Mouse (Mus musculus) hindbrain, embryonic 14.5 days (tissue): ENCODE results near the gene Nap1l3. TPM values are rescaled to one million over a fixed set of nuclear protein-coding genes. Genes with fewer than 3 reads are reported as not detected.

Experiments used
- ATAC-seq: fragments of 200-750 bp; cut with Nextera tagmentation; 2 replicates; pipeline ENCODE4 v1.8.0; 2017; ENCODE audit warnings: moderate number of reproducible peaks, mild to moderate bottlenecking, moderate TSS enrichment, moderate library complexity; ENCODE audit not compliant: low FRiP score
- DNase-seq: peaks from one replicate; pipeline ENCODE4 v3.0.0-alpha.2; 2015; ENCODE audit warnings: low spot score
- H3K27ac ChIP-seq: fragments of 300-500 bp; sonication (generic); 2 replicates; pipeline ENCODE4 v1.5.1; 2014; ENCODE audit warnings: mild to moderate bottlenecking, moderate library complexity
- H3K27me3 ChIP-seq: fragments of 300-500 bp; sonication (generic); 2 replicates; pipeline ENCODE4 v1.6.1; 2014; ENCODE audit warnings: mild to moderate bottlenecking, low read length, mixed read lengths; ENCODE audit not compliant: control insufficient read depth, insufficient read depth
- H3K36me3 ChIP-seq: fragments of 300-500 bp; sonication (generic); replicated peaks from 2 replicates; pipeline ENCODE4 v1.6.1; 2014; ENCODE audit not compliant: control insufficient read depth, insufficient read depth
- H3K4me1 ChIP-seq: fragments of 300-500 bp; sonication (generic); replicated peaks from 2 replicates; pipeline ENCODE4 v1.6.1; 2014; ENCODE audit warnings: antibody characterized with exemption, low read length, mixed read lengths; ENCODE audit not compliant: control insufficient read depth, insufficient read depth
- H3K4me2 ChIP-seq: fragments of 300-500 bp; sonication (generic); replicated peaks from 2 replicates; pipeline ENCODE4 v1.6.1; 2014; ENCODE audit warnings: mild to moderate bottlenecking, moderate library complexity
- H3K4me3 ChIP-seq: fragments of 300-500 bp; sonication (generic); replicated peaks from 2 replicates; pipeline ENCODE4 v1.5.1; 2014; ENCODE audit warnings: mild to moderate bottlenecking, low read length
- H3K9ac ChIP-seq: fragments of 300-500 bp; sonication (generic); 2 replicates; pipeline ENCODE4 v1.6.1; 2014
- H3K9me3 ChIP-seq: fragments of 300-500 bp; sonication (generic); 2 replicates; pipeline ENCODE4 v1.6.1; 2016; ENCODE audit warnings: low read length; ENCODE audit not compliant: control insufficient read depth
- WGBS: fragments of 180-500 bp; shearing (Covaris S2); extraction: QIAGEN DNeasy Blood & Tissue Kit; methylation state at CpG from one replicate; pipeline ENCODE4 v1.1.7; 2014; 5-methylcytosine and 5-hydroxymethylcytosine counted together
- polyA plus RNA-seq: library from polyadenylated mRNA; unstranded; fragments of >200 nt; fragmentation: Nextera tagmentation; extraction: Ambion mirVana; gene quantifications from 2 replicates; pipeline ENCODE4 v1.2.1, GENCODE M21; 2014

Nap1l3 gene
- 71.2 and 86.6 TPM in 2 replicates for polyA plus RNA-seq

DNA sequence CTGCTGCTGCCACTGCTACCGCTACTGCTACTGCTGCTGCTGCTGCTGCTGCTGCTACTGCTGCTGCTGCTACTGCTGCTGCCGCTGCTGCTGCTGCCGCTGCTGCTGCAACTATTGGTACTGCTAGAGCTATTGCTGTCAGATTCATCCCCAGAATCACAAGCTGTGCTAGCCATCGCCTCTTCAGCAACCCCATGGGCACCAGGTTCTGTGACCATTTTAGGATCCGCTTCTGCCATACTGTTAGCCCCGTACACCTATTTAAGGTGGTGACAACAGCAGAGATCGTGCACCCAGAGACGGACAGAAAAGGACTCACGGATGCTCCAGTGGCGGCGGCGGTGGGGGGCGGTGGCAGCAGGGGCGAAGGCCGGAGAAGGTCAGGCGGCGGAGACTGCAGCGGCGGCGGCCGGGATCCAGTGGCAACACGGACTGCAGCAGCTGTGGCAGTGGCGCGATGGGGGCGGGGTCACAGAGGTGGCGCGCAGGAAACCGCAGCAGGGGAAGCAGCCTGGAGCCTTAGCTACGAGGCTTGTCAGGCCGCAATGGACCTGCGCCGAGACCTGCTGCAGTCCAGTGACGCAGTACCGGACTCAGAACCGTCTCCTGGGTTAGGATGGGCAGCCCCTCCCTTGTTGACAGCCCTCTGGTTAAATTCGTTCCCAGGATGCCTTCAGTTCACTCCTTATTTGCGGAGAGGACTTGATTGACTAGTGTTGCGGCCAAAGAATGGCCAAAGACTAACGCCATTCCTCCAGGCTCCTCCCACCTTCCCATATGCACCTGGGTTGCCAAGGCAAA is at the start of gene Nap1l3:
Gene Nap1l3, minus strand, starts transcription at position 621 of the 801 bp plus-strand sequence.
- peak within 1 kb of the TSS; percentile 76 for H3K9ac ChIP-seq
- H3K4me3 ChIP-seq: peak within 1 kb of the TSS; percentile 60
- H3K27ac ChIP-seq: peak within 1 kb of the TSS; percentile 90
- no peaks in the 10 kb centered on the region for H3K9me3 ChIP-seq
- H3K36me3 ChIP-seq: no peaks in the 10 kb centered on the region
- peak; percentile 100 for ATAC-seq
- H3K27me3 ChIP-seq: no peaks in the 10 kb centered on the region
- DNase-seq: peak; percentile 76
- peak within 1 kb of the TSS; percentile 49 for H3K4me2 ChIP-seq
- H3K4me1 ChIP-seq: no peaks in the 10 kb centered on the region
- WGBS: 9% methylated on average over 39 of the region's 39 CpGs

DNA sequence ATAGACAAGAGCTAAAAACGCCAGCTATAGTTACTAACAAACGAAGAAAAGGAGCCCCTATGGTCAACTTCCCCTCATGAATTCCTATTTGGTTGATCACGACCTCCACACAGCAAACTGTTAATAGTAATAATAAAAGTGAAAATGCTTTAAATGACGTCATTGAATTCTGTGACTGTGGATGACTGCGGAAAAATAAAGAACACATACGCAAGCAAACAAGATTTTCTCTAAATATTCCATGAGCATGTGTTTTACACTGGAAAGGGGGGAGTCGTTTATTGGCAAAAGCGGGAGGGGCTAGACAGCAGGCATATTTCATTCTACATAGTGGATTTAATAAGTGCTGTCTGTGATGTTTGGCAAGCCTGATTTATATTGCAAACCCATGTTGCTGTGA is 451 bp upstream of the Nap1l3 start:
- Histone ChIP-seq H3K27me3 (no peaks in the 10 kb centered on the region), H3K27ac (peak overlapping the region; percentile 65), H3K9ac (peak overlapping the region; percentile 51; the same call in 1 of the 2 replicates), H3K9me3 (no peaks in the 10 kb centered on the region), H3K4me3 (peak overlapping the region; percentile 60), H3K4me1 (no peaks in the 10 kb centered on the region), H3K4me2 (peak overlapping the region; percentile 49), H3K36me3 (no peaks in the 10 kb centered on the region)
- peak; percentile 70 for ATAC-seq
- no peak for DNase-seq
- 19% methylated on average over 8 of the region's 8 CpGs for WGBS
